Mouse (Mus musculus): ENCODE measurements around the gene Ak2. TPM values are rescaled to one million over a fixed set of nuclear protein-coding genes. Genes with fewer than 3 reads are reported as not detected.

Ak2 gene
- polyA plus RNA-seq, 1 experiment = 107 TPM

DNA sequence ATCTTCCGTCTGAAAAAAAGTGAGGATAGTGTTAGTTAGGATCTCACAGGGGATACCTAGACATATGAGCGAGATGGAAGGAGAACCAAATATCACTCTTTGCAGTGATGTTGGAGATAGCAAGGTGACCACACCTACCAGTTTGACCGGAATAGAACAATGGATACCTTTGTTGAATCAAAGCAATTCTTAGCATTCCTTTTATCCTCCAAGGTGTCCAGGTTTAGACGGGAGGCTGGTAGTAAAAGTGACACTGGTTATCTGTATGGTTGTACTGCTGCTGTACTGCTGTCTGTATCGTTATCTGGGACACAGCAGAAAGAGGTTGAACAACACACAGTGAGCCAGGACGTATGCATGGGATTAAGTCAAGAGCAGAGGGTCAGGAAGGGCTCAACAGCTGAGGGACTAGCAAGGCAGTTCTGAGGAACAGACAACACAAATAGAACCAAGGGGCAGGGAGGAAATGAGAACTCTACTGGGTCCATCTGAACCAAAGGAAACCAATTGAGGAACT is 59.2 kb downstream of the Ak2 start:
- Histone ChIP-seq H3K27ac (ENCODE audit: insufficient read depth, low read length) (no peak overlapping the region), H3K4me3 (ENCODE audit: insufficient read depth, low read length) (no peak overlapping the region), H3K4me1 (ENCODE audit: control insufficient read depth, insufficient read depth, low read length) (peaks cover 9% of the 10 kb centered on the region)
- TF ChIP-seq POLR2A (IDR thresholded peaks at IDR 0.05; ENCODE audit: low read depth, low read length) (no peak), CTCF (IDR thresholded peaks at IDR 0.05; ENCODE audit: borderline replicate concordance, insufficient read depth, low read length) (no peak)

DNA sequence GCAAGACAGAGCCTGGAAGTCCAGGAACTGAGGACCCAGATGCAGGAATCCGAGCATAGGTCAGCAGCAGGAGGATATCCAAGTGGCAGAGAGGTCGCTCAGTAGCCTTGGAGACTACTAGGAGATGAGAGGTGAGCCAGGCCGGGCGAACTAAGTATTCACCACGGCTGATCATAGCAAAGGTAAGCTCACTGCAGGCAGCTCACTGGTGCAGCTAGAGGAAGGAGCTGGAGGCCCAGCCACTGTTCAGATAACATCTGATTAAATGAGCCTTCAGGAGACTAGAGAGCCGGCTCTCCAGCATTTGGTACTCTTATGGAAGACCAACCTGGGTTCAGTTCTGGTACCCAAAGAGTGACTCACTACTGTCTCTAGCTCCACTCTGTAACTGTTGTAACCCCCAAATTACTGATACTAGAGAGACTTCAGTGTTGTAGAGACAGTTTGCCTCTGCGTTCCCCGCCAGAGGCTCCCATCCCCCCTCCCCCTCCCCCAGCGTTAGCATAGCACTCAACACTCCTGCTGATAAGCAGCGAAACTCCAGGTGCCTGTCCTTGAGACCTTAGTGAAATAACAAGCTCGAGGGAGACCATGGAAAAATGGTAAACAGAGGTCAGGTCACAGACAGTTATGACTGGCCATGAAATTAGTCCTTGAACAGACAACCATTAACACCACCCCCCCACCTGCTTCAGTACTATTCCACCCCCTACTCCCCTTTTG is 59.9 kb downstream of the Ak2 start:
- TF ChIP-seq CTCF (IDR thresholded peaks at IDR 0.05; ENCODE audit: borderline replicate concordance, insufficient read depth, low read length) = no peak
- TF ChIP-seq POLR2A (IDR thresholded peaks at IDR 0.05; ENCODE audit: low read depth, low read length) = no peak
- Histone ChIP-seq H3K4me3 (ENCODE audit: insufficient read depth, low read length) (no peak overlapping the region), H3K27ac (ENCODE audit: insufficient read depth, low read length) (no peak overlapping the region), H3K4me1 (ENCODE audit: control insufficient read depth, insufficient read depth, low read length) (peaks cover 9% of the 10 kb centered on the region)

DNA sequence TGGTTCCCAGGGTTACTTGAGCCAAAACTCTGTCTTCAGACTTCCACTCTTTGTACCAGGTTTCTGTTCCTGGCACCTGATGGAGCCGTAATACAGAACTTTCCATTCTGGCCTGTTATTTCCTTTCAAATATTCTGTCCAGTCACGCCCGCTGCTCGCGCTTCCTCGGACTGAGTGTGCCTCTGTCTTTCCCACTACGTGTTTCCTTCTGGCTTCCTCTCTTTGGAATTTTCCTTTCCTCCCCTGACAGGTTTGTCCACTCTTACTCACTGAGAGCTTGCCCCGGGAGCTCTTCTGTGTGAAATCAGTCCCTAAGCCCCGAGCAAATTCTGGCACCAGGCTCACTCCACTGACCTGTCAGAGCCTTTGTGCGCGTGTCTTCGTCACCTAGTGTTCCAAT is 63.0 kb downstream of the Ak2 start:
- Histone ChIP-seq H3K27ac (ENCODE audit: insufficient read depth, low read length) (peak overlapping the region; percentile 2; the same call in 1 of the 2 replicates), H3K4me1 (ENCODE audit: control insufficient read depth, insufficient read depth, low read length) (peaks cover 7% of the 10 kb centered on the region), H3K4me3 (ENCODE audit: insufficient read depth, low read length) (no peak overlapping the region)
- TF ChIP-seq POLR2A (IDR thresholded peaks at IDR 0.05; ENCODE audit: low read depth, low read length) = no peak
- TF ChIP-seq CTCF (IDR thresholded peaks at IDR 0.05; ENCODE audit: borderline replicate concordance, insufficient read depth, low read length) = no peak

DNA sequence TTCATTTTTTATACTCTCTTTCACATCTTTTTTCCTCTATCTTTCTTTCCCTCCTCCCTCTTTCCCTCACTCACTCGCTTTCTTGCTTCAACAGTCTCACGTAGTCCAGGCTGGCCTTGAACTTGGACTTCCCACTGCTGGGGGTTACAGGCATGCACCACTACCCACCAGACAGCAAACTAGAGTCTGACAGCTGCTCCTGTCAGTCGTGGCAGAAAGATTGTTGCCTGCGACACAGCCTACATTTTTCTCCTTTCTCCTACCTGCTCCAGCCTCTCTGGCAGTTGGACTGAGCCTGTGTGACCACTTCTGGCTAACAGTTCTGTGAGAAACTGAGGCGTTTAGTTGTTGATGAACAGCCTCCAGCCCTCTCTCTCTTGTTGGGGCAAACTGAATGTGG is 63.8 kb downstream of the Ak2 start:
- TF ChIP-seq CTCF (IDR thresholded peaks at IDR 0.05; ENCODE audit: borderline replicate concordance, insufficient read depth, low read length) (no peak), POLR2A (IDR thresholded peaks at IDR 0.05; ENCODE audit: low read depth, low read length) (no peak)
- no peak overlapping the region for H3K4me3 ChIP-seq (ENCODE audit: insufficient read depth, low read length)
- peaks cover 6% of the 10 kb centered on the region for H3K4me1 ChIP-seq (ENCODE audit: control insufficient read depth, insufficient read depth, low read length)
- peak overlapping the region; percentile 43; the same call in 1 of the 2 replicates for H3K27ac ChIP-seq (ENCODE audit: insufficient read depth, low read length)

DNA sequence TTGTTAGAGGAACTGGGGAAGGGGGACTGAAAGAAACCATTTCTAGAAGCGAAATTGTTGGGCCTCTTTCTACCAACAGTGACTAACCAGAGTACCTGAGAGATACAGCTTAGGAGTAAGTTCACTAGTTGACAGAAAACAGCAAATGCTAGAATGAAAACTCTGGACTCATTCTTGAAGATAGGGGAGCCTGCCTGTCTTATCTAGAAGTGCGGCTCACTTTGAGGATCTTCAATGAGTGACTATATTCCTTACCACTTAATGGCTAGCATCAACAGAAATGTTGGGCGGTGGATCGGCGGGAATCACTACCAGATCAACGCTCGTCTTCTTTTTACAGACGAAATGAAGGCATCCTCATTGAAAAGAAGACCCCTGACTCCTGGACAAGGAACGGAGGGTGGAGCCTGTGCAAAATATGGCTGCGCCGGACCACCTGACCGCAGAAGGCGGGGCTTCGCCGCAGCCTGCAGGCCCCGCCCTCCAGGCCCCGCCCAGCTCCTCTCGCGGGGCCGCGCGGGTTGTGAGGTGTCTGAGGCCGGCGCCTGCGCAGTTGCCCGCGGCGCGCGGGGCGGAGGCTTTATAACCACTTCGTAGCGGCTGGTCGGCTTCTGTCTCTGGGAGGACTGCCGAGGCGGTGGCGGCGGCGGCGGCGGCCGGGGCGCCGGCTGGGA is 65.9 kb downstream of the Ak2 start:
- H3K27ac ChIP-seq (ENCODE audit: insufficient read depth, low read length) = no peak overlapping the region
- peaks cover 9% of the 10 kb centered on the region for H3K4me1 ChIP-seq (ENCODE audit: control insufficient read depth, insufficient read depth, low read length)
- TF ChIP-seq POLR2A (IDR thresholded peaks at IDR 0.05; ENCODE audit: low read depth, low read length) = peak; percentile 79
- no peak for TF ChIP-seq CTCF (IDR thresholded peaks at IDR 0.05; ENCODE audit: borderline replicate concordance, insufficient read depth, low read length)
- H3K4me3 ChIP-seq (ENCODE audit: insufficient read depth, low read length) = peak overlapping the region; percentile 71

DNA sequence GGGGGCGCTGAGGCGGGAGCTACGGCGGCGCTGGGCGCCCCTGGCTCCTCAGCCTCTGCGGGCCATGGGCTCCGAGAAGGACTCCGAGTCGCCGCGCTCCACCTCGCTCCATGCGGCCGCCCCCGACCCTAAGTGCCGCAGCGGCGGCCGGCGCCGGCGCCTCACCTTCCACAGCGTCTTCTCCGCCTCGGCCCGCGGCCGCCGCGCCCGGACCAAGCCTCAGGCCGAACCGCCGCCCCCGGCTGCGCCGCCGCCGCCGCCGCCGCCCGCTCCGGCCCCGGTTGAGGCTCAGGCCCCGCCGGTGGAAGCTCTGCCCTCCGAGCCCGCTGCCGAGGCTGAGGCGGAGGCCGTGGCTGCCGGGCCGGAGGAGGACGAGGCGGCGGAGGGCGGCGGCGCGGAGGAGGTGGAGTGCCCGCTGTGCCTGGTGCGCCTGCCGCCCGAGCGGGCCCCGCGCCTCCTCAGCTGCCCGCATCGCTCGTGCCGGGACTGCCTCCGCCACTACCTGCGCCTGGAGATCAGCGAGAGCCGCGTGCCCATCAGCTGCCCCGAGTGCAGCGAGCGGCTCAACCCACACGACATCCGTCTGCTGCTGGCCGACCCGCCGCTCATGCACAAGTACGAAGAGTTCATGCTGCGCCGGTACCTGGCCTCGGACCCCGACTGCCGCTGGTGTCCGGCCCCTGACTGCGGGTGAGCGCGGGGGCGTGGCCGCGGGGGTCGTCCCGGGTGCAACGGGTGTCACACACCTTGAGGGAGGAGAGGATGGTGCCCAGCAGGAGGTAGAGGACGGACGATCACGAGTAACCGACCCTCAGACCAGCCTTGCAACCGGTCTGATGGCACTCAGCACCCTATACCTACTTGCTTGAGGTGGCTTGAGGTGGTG is 66.7 kb downstream of the Ak2 start, which contains the start of gene Rnf19b:
TSS of gene Rnf19b (plus strand) at position 65 of the 886 bp plus-strand sequence.
- TF ChIP-seq POLR2A (IDR thresholded peaks at IDR 0.05; ENCODE audit: low read depth, low read length) = no peak
- Histone ChIP-seq H3K27ac (ENCODE audit: insufficient read depth, low read length) (peak within 1 kb of the TSS; percentile 14; the same call in 1 of the 2 replicates), H3K4me1 (ENCODE audit: control insufficient read depth, insufficient read depth, low read length) (peaks cover 9% of the 10 kb centered on the region), H3K4me3 (ENCODE audit: insufficient read depth, low read length) (peak within 1 kb of the TSS; percentile 71)

DNA sequence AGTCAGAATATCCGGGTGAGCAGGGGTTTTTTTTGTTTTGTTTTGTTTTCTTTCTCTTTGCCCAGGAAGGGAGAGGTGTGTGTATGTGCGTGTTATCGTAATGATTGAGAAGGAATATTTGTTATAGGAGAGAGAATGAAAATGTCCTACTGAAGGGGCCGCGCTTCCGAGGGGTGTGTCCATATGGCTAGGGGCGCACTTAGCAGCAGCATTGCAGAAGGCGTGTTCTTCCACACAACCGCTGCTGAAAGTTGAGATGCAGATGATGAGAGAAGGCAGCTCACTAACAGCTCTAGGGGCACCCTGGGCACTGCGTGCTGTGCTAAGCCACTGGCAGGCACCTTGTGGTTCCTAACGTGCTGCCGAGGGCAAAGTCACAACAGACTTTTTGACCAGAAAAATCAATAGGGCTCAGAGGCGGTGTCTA is 67.4 kb downstream of the Ak2 start:
- Histone ChIP-seq H3K27ac (ENCODE audit: insufficient read depth, low read length) (no peak overlapping the region), H3K4me3 (ENCODE audit: insufficient read depth, low read length) (peak overlapping the region; percentile 71), H3K4me1 (ENCODE audit: control insufficient read depth, insufficient read depth, low read length) (peaks cover 9% of the 10 kb centered on the region)
- no peak for TF ChIP-seq POLR2A (IDR thresholded peaks at IDR 0.05; ENCODE audit: low read depth, low read length)
- no peak for TF ChIP-seq CTCF (IDR thresholded peaks at IDR 0.05; ENCODE audit: borderline replicate concordance, insufficient read depth, low read length)

DNA sequence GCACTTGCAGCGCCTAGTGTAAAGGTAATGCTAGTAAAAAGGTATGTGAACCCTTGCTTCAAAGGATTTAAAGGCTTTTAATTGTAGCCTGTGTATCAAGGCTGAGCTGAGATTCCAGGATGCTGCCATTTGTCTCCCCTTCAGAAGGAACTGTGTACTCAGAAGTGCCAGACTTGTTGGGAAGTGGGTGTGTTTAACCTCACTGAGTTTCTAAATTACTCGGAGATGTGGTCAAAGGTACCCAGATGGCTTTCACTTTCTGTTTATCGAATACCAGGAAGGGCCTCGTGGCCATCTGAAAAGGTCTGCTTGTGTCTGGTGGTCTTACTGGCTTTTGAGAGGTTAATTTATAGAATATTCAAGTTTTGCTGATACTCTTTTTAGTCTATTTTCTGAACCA is 68.2 kb downstream of the Ak2 start:
- H3K27ac ChIP-seq (ENCODE audit: insufficient read depth, low read length) = no peak overlapping the region
- H3K4me3 ChIP-seq (ENCODE audit: insufficient read depth, low read length) = peak overlapping the region; percentile 71
- peaks cover 9% of the 10 kb centered on the region for H3K4me1 ChIP-seq (ENCODE audit: control insufficient read depth, insufficient read depth, low read length)
- TF ChIP-seq POLR2A (IDR thresholded peaks at IDR 0.05; ENCODE audit: low read depth, low read length) = no peak
- TF ChIP-seq CTCF (IDR thresholded peaks at IDR 0.05; ENCODE audit: borderline replicate concordance, insufficient read depth, low read length) = no peak

Other genes starting within 250 kb of the Ak2 start
- gene A3galt2, start 236.6 kb upstream of the Ak2 start, polyA plus RNA-seq (2011; ENCODE audit: insufficient read length, low read depth, missing spikeins) = 0.40 TPM in 1 of 2 replicates, not detected in the other
- gene Zfp362, start 185.9 kb upstream of the Ak2 start, polyA plus RNA-seq (2011; ENCODE audit: insufficient read length, low read depth, missing spikeins) = 22.1 and 26.3 TPM in 2 replicates
- 3.8 and 4.0 TPM in 2 replicates for gene Trim62, start 108.4 kb upstream of the Ak2 start, polyA plus RNA-seq (2011; ENCODE audit: insufficient read length, low read depth, missing spikeins)
- gene Azin2, start 29.5 kb upstream of the Ak2 start, polyA plus RNA-seq (2011; ENCODE audit: insufficient read length, low read depth, missing spikeins) = 29.0 and 37.5 TPM in 2 replicates
- 49.7 and 62.6 TPM in 2 replicates for gene Rnf19b, start 66.3 kb downstream of the Ak2 start, polyA plus RNA-seq (2011; ENCODE audit: insufficient read length, low read depth, missing spikeins)
- gene Tmem54, start 113.6 kb downstream of the Ak2 start, polyA plus RNA-seq (2011; ENCODE audit: insufficient read length, low read depth, missing spikeins) = not detected in 2 replicates
- not detected in 2 replicates for gene Hpca, start 130.1 kb downstream of the Ak2 start, polyA plus RNA-seq (2011; ENCODE audit: insufficient read length, low read depth, missing spikeins)
- gene Fndc5, start 145.0 kb downstream of the Ak2 start, polyA plus RNA-seq (2011; ENCODE audit: insufficient read length, low read depth, missing spikeins) = 0.53 and 1.1 TPM in 2 replicates
- gene S100pbp, start 197.8 kb downstream of the Ak2 start, polyA plus RNA-seq (2011; ENCODE audit: insufficient read length, low read depth, missing spikeins) = 59.9 and 65.4 TPM in 2 replicates
- 104 and 112 TPM in 2 replicates for gene Yars, start 197.8 kb downstream of the Ak2 start, polyA plus RNA-seq (2011; ENCODE audit: insufficient read length, low read depth, missing spikeins)